Mouse (Mus musculus): ENCODE measurements around the gene Slc6a16.

DNA sequence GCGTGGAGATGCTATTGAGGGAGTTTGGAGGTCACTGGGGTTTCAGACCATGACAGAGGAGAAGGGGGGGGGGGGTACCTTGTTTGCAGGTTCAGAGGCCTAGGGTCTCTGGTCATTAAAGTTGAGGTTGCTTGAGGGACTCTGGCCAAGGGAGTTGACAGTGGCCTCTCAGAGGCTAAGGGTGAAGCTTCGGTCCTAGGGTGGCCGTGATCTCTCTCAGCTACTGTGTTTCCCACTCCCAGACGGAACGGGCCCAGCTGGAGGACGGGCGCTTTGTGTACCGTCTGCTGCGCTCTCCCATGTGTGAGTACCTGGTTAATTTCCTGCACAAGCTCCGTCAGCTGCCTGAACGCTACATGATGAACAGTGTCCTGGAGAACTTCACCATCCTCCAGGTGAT, 8.9 kb upstream of the Slc6a16 start:
- TF ChIP-seq POLR2A (IDR thresholded peaks at IDR 0.05; ENCODE audit: low read depth, low read length): no peak
- TF ChIP-seq CTCF (conservative IDR thresholded peaks at IDR 0.05; ENCODE audit: insufficient read depth, insufficient read length, low read depth, low read length): no peak

Data from kidney, adult 2 months (tissue).